Mouse (Mus musculus): Measurements from ENCODE around the gene Tpp1.

GRCm38 (mm10) chr7:105776026-105776425 is 24.0 kb upstream of the Tpp1 start:
- no peak for TF ChIP-seq CTCF (IDR thresholded peaks at IDR 0.05; ENCODE audit: borderline replicate concordance, insufficient read depth, low read length)
- no peak for TF ChIP-seq POLR2A (IDR thresholded peaks at IDR 0.05; ENCODE audit: low read depth, low read length)

Data from embryonic fibroblast, embryonic 13.5 days (primary cell).